Mouse (Mus musculus) embryonic facial prominence, embryonic 10.5 days (tissue): Measurements from ENCODE around the gene Arl6ip6. TPM values are rescaled to one million over a fixed set of nuclear protein-coding genes. Genes with fewer than 3 reads are reported as not detected.

Source experiments
- DNase-seq: peaks from one replicate; pipeline ENCODE4 v3.0.0-alpha.2; 2017; ENCODE audit warnings: low spot score
- H3K27ac ChIP-seq: fragments of 300-500 bp; sonication (generic); replicated peaks from 2 replicates; pipeline ENCODE4 v1.5.1; 2016; ENCODE audit warnings: mild to moderate bottlenecking
- H3K27me3 ChIP-seq: fragments of 300-500 bp; sonication (generic); replicated peaks from 2 replicates; pipeline ENCODE4 v1.6.1; 2016; ENCODE audit warnings: low read depth, mild to moderate bottlenecking; ENCODE audit not compliant: poor library complexity, severe bottlenecking
- H3K36me3 ChIP-seq: fragments of 300-500 bp; sonication (generic); replicated peaks from 2 replicates; pipeline ENCODE4 v1.6.1; 2016; ENCODE audit warnings: mild to moderate bottlenecking, moderate library complexity
- H3K4me1 ChIP-seq: fragments of 300-500 bp; sonication (generic); 2 replicates; pipeline ENCODE4 v1.6.1; 2016
- H3K4me3 ChIP-seq: fragments of 300-500 bp; sonication (generic); 2 replicates; pipeline ENCODE4 v1.5.1; 2016; ENCODE audit warnings: mild to moderate bottlenecking, moderate library complexity
- H3K9me3 ChIP-seq: fragments of 300-500 bp; sonication (generic); 2 replicates; pipeline ENCODE4 v1.6.1; 2016; ENCODE audit warnings: mild to moderate bottlenecking
- WGBS: fragments of 180-500 bp; shearing (Covaris S2); methylation state at CpG from one replicate; pipeline ENCODE4 v1.1.7; 2016; 5-methylcytosine and 5-hydroxymethylcytosine counted together
- polyA plus RNA-seq: library from polyadenylated mRNA; unstranded; fragments of >200 nt; fragmentation: Nextera tagmentation; extraction: Ambion mirVana; gene quantifications from 2 replicates; pipeline ENCODE4 v1.2.1, GENCODE M21; 2016

The Arl6ip6 gene
- polyA plus RNA-seq = 66.9 and 68.2 TPM in 2 replicates

DNA sequence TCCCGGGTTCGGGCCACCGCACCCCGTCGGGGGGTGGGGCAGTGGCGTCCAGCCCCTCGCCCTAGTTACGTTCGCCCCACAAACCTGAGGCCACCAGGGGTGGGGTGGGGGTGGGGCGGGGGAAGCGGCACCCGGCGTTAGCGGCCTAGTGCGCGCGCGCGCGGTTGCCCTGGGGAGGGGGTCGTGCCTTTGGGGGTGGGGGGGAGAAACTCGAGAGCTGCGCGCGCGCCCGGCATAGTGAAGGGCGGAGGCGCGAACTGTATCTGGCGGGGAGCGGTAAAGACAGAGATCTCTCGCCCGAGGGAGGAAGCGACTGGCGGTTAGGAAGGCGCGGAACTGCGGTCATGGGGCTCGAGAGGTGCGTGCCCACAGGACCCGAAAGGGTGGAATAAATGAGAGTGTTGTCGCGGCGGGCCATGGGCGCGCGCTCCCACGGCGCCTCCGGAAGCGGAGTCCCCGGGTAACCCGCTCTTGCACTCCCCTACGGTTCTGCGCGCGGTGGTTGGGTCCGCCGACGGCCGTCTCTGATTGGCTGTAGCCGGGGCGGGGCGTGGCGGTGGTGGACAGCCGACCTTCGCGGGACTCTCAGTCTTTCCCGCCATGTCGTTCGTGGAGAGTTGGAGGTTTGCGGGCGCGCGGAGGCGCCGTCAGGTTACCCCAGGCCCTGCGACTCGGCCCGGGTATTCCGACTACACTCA lies at the start of gene Arl6ip6:
Arl6ip6 (plus strand) TSS at position 204 of the 698 bp plus-strand sequence.
- peak within 1 kb of the TSS; percentile 89 for H3K4me3 ChIP-seq
- peak; percentile 98 for DNase-seq
- peaks cover 26% of the 10 kb centered on the region for H3K4me1 ChIP-seq
- peaks cover 61% of the 10 kb centered on the region for H3K36me3 ChIP-seq
- under 1% methylated on average over 82 of the region's 82 CpGs for WGBS
- no peaks in the 10 kb centered on the region for H3K9me3 ChIP-seq
- no peaks in the 10 kb centered on the region for H3K27me3 ChIP-seq
- H3K27ac ChIP-seq = peak within 1 kb of the TSS; percentile 95

DNA sequence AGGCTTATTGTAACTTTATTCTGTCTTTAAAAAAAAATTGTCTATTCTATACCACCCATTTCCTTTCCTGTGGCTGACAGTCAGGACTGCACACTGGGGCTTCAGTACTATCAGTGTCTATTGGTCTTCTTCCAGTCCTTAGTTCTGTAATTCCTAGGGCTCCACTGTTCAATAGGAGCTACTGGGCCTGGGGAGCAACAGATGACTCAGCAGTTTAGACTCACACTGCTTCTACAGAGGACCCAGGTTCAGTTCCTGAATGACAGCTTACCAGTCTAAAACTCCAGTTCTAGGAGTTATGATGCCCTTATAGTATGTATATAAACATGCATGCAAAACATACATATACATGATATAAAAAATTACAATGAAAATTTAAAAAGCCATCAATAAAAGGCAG lies 44.7 kb upstream of the Arl6ip6 start:
- no peaks in the 10 kb centered on the region for H3K4me1 ChIP-seq
- H3K4me3 ChIP-seq = no peak overlapping the region
- H3K9me3 ChIP-seq = no peaks in the 10 kb centered on the region
- H3K27me3 ChIP-seq = no peaks in the 10 kb centered on the region
- no peak overlapping the region for H3K27ac ChIP-seq
- no peak for DNase-seq
- peaks cover 96% of the 10 kb centered on the region for H3K36me3 ChIP-seq

DNA sequence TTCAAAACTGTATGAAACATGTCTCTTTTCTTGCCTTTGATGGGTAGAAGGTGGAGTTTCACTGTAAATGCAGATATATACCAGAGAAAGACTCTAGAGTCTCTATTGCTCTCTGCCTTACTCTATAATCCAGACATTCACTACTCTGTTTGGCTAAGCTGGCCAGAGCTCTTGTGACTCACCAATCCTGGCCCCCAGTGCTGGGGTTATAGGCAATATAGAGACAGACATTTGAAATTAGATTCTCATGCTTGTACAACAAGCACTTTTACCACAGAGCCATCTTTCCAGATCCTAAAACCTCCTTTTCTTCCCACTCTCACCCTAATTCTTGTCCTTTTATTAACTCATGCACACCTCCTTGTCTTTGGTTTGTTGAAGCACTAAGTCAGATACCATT lies 17.6 kb upstream of the Arl6ip6 start:
- no peak for DNase-seq
- H3K9me3 ChIP-seq = no peaks in the 10 kb centered on the region
- H3K27me3 ChIP-seq = no peaks in the 10 kb centered on the region
- H3K36me3 ChIP-seq = peaks cover 63% of the 10 kb centered on the region
- H3K4me3 ChIP-seq = no peak overlapping the region
- H3K4me1 ChIP-seq = no peaks in the 10 kb centered on the region
- H3K27ac ChIP-seq = no peak overlapping the region

DNA sequence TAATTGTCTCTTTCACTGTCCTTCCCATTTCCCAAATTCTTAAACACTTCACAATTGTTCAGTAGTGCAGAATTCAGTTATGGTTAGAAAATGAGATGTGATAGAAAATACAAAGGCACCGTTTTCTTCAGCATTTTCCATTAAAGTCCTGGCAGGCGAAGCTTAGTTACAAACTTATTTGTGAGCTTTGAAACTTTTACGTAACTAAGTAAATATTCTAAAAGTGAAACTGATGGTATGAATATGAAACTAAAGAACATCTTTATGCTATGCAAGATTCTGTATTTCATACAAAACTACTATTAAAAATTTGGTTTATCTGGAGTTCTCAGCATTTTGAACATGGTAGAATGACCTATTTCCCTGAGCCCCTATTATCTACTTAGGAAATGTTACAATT lies 12.6 kb upstream of the Arl6ip6 start:
- H3K9me3 ChIP-seq = no peaks in the 10 kb centered on the region
- H3K27ac ChIP-seq = no peak overlapping the region
- no peak for DNase-seq
- 89% methylated on average over 3 of the region's 3 CpGs for WGBS
- no peaks in the 10 kb centered on the region for H3K27me3 ChIP-seq
- no peaks in the 10 kb centered on the region for H3K4me1 ChIP-seq
- H3K4me3 ChIP-seq = no peak overlapping the region
- peaks cover 50% of the 10 kb centered on the region for H3K36me3 ChIP-seq

DNA sequence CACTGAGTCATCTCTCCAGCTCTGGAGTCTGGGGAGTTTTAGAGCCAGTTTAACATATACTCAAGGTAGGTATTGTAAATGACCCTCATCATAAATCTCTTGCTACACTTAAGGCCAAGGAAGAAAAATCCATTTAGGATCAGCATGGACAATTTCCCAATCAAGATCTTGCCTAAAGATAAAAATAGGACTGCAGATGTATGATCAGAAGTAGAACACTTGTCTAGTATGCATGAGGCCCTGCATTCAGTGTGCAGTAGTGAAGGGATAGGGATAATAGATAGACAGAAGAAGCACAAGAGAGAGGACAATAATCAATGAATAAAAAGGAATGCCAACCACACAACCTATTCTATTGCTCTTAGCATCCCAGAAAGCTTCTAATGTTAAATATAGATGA lies 11.7 kb upstream of the Arl6ip6 start:
- H3K4me1 ChIP-seq = no peaks in the 10 kb centered on the region
- no peaks in the 10 kb centered on the region for H3K27me3 ChIP-seq
- no peak overlapping the region for H3K4me3 ChIP-seq
- no peak overlapping the region for H3K27ac ChIP-seq
- H3K9me3 ChIP-seq = no peaks in the 10 kb centered on the region
- peaks cover 50% of the 10 kb centered on the region for H3K36me3 ChIP-seq
- no peak for DNase-seq

DNA sequence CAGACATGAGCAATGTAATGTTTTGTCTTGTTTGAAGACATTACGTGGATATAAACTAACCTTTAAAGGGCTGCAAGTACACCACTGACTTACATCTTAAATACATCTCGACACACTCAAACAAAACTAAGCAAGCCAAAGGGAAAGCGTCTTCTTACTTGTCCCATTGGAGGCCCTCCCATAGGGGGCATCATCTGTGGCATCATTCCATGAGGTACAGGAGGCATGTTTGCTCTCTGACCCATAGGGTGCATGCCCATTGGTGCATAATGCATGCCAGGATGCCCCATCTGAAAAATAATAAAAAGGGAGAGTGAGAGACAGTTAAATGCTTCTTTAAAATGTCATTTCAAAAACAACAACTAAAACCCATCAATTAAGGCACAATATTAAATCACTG lies 1.7 kb upstream of the Arl6ip6 start:
- H3K27me3 ChIP-seq = no peaks in the 10 kb centered on the region
- DNase-seq = peak; percentile 21
- peaks cover 61% of the 10 kb centered on the region for H3K36me3 ChIP-seq
- no peaks in the 10 kb centered on the region for H3K9me3 ChIP-seq
- peak overlapping the region; percentile 89 for H3K4me3 ChIP-seq
- WGBS = 67% methylated on average over 3 of the region's 3 CpGs
- peaks cover 26% of the 10 kb centered on the region for H3K4me1 ChIP-seq
- peak overlapping the region; percentile 95; the same call in 1 of the 2 replicates for H3K27ac ChIP-seq

DNA sequence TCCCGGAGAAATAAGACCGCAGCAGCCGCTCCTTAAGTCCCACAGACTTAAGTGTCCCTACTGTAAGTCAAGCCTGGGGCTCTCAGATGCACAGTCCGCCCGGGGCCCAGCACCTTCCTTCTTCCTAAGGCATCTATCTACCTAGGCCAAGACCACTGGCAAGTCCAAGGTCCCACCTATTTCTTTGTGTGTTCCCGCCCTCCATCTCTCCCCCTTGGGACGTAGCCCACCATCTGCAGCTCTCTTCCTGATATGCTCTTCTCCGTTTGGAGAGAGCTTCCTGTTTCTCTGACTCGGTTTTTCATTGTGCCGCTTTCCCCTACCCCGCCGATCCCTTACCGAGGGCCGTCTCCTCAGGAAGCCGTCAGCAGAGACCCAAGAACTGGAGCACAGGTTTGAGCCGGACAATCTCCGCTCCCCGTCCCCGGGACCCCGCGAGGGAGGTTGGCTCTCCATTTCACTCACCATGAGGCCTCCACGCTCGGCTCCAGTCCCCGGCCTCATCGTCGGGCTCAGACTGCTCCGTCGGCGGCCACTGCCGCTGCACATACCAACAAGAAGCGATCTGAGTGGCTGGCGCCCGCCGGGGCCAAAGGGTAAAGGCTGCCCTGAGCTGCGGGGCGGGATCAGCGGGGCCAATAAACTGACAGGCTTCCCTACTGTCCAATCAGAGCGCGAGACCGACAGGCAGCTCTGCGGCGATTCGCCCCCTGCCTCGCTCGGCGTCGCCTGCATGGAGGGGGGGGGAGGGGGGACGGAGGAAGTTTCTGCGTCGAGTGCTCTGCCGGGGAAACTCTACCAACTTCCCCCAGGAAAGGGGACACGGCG lies 628 bp upstream of the Arl6ip6 start, which contains the start of gene Prpf40a:
Prpf40a (minus strand) TSS at position 601 of the 828 bp plus-strand sequence.
- peak within 1 kb of the TSS; percentile 89 for H3K4me3 ChIP-seq
- no peaks in the 10 kb centered on the region for H3K9me3 ChIP-seq
- no peaks in the 10 kb centered on the region for H3K27me3 ChIP-seq
- peaks cover 61% of the 10 kb centered on the region for H3K36me3 ChIP-seq
- peak; percentile 100 for DNase-seq
- H3K27ac ChIP-seq = peak within 1 kb of the TSS; percentile 95
- peaks cover 26% of the 10 kb centered on the region for H3K4me1 ChIP-seq
- WGBS = under 1% methylated on average over 53 of the region's 53 CpGs

DNA sequence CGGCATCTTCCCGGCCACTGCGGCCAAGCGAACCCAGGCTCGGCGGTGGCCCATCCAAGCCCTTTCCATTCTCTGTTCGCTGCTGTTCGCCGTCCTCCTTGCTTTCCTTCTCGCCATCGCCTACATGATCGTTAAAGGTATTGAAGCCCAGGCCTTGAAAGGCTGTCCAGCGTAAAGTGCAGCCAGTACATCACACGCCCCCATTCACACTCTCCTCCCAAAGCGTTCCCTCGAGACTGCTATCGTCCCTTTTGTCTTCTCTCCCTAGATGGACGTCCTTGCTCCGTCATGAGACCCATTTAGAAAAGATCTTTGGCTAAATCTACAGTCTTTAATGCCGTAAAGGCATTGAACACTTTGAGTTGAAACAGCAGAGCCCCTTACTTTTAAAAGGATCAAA lies 860 bp downstream of the Arl6ip6 start:
- DNase-seq = no peak

DNA sequence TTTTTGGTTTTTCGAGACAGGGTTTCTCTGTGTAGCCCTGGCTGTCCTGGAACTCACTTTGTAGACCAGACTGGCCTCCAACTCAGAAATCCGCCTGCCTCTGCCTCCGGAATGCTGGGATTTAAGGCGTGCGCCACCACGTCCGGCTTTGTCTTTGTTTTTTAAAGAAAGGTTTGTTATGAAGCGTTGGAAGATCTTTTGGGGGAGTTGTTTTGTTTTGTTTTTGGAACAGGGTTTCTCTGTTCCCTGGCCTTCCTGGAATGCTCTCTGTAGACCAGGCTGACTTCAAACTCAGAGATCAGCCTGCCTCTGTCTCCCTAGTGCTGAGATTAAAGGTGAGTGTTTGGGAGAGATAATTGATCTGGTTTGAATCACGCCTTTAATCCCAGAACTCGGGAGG lies 4.9 kb downstream of the Arl6ip6 start:
- H3K4me3 ChIP-seq = no peak overlapping the region
- H3K36me3 ChIP-seq = peaks cover 71% of the 10 kb centered on the region
- 94% methylated on average over 10 of the region's 10 CpGs for WGBS
- H3K4me1 ChIP-seq = peaks cover 12% of the 10 kb centered on the region
- no peak overlapping the region for H3K27ac ChIP-seq
- DNase-seq = no peak
- no peaks in the 10 kb centered on the region for H3K27me3 ChIP-seq
- no peaks in the 10 kb centered on the region for H3K9me3 ChIP-seq

More for the DNA sequence above, 860 bp downstream of the Arl6ip6 start:
- Histone ChIP-seq H3K27me3 (no peaks in the 10 kb centered on the region), H3K4me3 (peak overlapping the region; percentile 89), H3K27ac (peak overlapping the region; percentile 95), H3K36me3 (peaks cover 62% of the 10 kb centered on the region), H3K4me1 (peaks cover 26% of the 10 kb centered on the region), H3K9me3 (no peaks in the 10 kb centered on the region)
- WGBS = under 1% methylated on average over 20 of the region's 20 CpGs

DNA sequence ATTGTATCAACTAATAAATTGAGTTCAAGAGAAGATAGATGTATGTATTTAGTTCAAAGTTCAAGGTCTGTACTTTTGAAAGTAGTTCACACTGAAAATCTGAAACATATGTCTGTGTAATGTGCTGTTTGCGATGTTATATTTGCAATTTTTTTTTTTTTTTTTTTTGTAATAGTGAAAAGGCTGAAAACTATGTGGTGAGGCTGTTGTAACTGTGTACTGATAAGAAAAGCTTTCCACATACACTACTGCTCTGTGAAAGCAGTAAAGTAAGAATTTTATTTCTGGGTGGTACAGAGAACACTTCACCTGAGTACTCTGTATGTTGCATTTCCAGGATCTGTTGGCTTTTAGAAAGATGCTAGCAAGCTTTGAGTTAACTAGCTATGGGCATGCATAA lies 7.7 kb downstream of the Arl6ip6 start:
- Histone ChIP-seq H3K4me1 (no peaks in the 10 kb centered on the region), H3K9me3 (no peaks in the 10 kb centered on the region), H3K36me3 (peaks cover 85% of the 10 kb centered on the region), H3K27me3 (no peaks in the 10 kb centered on the region), H3K27ac (no peak overlapping the region), H3K4me3 (no peak overlapping the region)
- no peak for DNase-seq
- 92% methylated on average over 1 of the region's 1 CpGs for WGBS

DNA sequence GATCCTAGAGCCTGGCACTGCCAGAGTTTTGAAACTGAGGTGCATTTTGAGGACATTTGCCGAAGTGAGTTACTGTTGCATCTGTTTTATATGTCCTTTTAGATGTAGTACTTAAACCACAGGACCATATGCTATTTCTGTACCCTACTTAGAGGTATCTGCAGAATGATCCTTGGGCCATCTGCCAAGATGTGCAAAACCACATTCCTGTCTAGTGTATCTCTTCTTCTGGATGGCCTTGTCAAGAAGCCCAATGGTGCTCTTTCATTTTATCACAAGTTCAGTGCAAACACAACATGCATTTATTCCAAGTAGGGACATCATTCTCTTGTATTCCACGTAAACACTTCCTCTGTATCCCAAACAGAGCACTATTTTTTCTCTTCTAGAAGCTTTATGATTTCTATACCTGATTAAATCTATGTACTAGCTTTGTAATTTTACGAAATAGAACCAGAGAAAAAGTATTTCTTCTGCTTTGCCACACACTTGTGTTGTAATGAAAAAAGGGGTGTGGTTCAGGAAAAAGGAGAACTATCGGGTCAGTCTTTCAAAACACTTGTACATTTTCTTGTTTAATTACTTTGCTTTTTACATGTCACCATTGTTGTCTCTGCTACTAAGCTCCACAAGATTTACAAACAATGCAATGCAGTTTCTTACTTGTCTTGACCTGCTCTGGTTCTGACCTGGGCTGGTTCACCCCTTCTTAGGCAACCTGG lies 8.8 kb downstream of the Arl6ip6 start:
- Histone ChIP-seq H3K27ac (no peak overlapping the region), H3K4me1 (no peaks in the 10 kb centered on the region), H3K27me3 (no peaks in the 10 kb centered on the region), H3K4me3 (no peak overlapping the region), H3K36me3 (peaks cover 76% of the 10 kb centered on the region), H3K9me3 (no peaks in the 10 kb centered on the region)
- no peak for DNase-seq
- 94% methylated on average over 4 of the region's 4 CpGs for WGBS

DNA sequence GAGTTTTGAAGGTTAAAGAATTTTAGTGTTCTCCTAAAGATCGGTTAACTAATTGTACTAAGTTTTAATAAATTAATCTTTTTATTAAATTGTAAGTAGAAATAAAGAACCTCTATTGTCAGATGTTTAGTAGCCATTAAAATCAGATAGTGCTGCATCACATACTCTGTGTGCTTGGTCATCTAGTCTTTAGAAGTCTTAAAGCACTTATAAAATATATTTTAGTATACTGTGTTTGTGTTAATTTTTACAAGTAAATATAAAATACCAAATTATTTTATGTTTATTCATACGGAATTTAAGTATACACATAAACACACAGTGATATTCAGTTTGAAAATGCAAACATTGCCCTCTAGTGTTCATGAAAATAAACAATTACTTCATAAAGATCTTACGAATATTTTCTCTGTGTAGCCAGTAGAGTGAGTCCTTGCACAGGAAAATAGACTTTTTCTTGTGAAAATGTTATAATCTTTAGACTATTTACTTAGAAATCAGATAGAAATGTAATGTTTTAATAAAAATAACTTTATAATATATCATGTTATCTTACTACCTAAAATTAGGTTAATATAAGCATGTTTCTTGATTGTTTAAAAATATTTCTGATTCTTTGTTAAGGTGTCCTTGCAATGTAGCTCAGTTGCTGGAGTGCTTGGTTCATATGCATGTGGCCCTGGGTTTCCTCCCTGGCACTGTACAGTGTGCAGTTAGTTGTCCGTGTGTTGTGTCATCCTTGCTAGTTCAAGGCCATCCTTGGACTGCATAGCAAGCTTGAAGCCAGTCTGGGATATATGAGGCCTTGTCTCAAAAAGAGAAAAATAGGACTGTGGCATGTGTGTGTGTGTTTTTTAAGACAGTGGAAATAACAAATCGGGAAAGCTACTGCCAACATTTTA lies 13.1 kb downstream of the Arl6ip6 start:
- H3K4me3 ChIP-seq = no peak overlapping the region
- no peaks in the 10 kb centered on the region for H3K9me3 ChIP-seq
- no peaks in the 10 kb centered on the region for H3K27me3 ChIP-seq
- no peak overlapping the region for H3K27ac ChIP-seq
- peaks cover 70% of the 10 kb centered on the region for H3K36me3 ChIP-seq
- H3K4me1 ChIP-seq = no peaks in the 10 kb centered on the region
- 84% methylated on average over 5 of the region's 5 CpGs for WGBS
- DNase-seq = no peak
